Mouse (Mus musculus) small intestine, adult 2 months (tissue): ENCODE results near the gene Serping1.

Experiments
- CTCF ChIP-seq: fragments of 200-500 bp; IDR thresholded peaks from 2 replicates; pipeline ENCODE4 v1.5.1; 2012; ENCODE audit warnings: low read depth, mild to moderate bottlenecking, control low read depth, inconsistent platforms, low read length, moderate library complexity, mixed read lengths; ENCODE audit not compliant: insufficient replicate concordance, insufficient read length; ENCODE audit errors: extremely low read depth
- POLR2A ChIP-seq: fragments of 200-500 bp; IDR thresholded peaks from 2 replicates; pipeline ENCODE4 v1.6.1; 2012; ENCODE audit warnings: low read depth, mild to moderate bottlenecking, control low read depth, inconsistent platforms, low read length, moderate library complexity

GRCm38 (mm10) chr2:84736312-84737161, 38.7 kb downstream of the Serping1 start:
- TF ChIP-seq CTCF (no peak), POLR2A (no peak)
